Mouse (Mus musculus): ENCODE data around the gene Egfl7. TPM values are rescaled to one million over a fixed set of nuclear protein-coding genes. Genes with fewer than 3 reads are reported as not detected.

The Egfl7 gene
- polyA plus RNA-seq, 1 experiment from 2014 or later = 54.3 TPM

DNA sequence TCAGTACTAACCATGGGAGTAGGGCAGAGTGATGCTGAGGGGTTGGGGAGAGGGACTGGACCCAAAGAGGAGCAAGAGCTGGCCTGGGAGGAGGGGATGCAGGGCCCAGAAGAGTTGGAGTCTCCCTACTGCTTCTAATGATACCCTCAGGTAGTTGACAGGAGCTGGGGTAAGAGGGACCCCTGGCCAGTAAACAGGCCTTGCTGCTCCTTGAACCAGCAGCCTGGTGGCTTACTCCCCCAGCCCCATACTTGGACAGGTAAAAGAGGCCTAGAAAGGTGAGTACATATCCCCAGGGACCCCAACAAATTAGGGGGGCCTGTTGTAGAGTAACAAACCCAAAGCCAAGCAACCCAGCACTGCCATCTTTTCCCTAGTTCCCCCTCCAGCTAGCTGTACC, 29.0 kb downstream of the Egfl7 start:
- Histone ChIP-seq H3K9me3 (replicated peaks; ENCODE audit: control insufficient read depth, low read length) (no peaks in the 10 kb centered on the region), H3K4me2 (ENCODE audit: low read depth, low read length) (no peak overlapping the region), H3K36me3 (replicated peaks; ENCODE audit: control insufficient read depth, insufficient read depth, low read depth, low read length) (no peaks in the 10 kb centered on the region), H3K4me3 (ENCODE audit: low read depth, low read length) (no peak overlapping the region), H3K9ac (replicated peaks; ENCODE audit: low read length) (no peak overlapping the region), H3K27ac (replicated peaks; ENCODE audit: low read depth, low read length) (no peak overlapping the region), H3K27me3 (ENCODE audit: control insufficient read depth, insufficient read depth, low read length) (no peaks in the 10 kb centered on the region; the same call in 1 of the 2 replicates), H3K4me1 (ENCODE audit: control insufficient read depth, insufficient read depth, low read length) (no peaks in the 10 kb centered on the region; the same call in 1 of the 2 replicates)
- DNase-seq (ENCODE audit: low spot score) (no peak), ATAC-seq (replicated peaks; ENCODE audit: insufficient number of reproducible peaks, low FRiP score, low TSS enrichment, low read depth) (no peak)

DNA sequence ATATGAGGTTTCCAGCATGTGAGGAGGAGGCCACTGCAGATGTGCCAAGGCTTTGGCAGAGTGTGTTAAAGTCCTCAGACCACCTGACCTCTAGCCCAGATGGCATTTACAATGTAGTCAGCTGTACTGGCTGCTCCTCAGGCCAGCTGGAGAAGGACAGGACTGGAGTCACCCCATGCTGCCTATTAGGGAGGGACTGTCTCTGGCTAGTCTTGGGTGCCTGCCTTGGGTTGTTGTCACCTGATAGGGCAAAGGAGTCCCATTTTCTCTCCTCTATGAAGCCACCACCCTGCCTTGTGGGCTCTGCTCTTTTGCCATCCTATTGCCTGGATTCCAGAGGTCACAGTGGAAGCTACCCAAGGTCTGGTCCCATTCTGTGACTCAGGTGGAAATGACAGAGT, 29.4 kb downstream of the Egfl7 start:
- H3K4me1 ChIP-seq (ENCODE audit: control insufficient read depth, insufficient read depth, low read length) = no peaks in the 10 kb centered on the region; the same call in 1 of the 2 replicates
- no peak overlapping the region for H3K4me2 ChIP-seq (ENCODE audit: low read depth, low read length)
- no peak for DNase-seq (ENCODE audit: low spot score)
- no peak overlapping the region for H3K4me3 ChIP-seq (ENCODE audit: low read depth, low read length)
- H3K27me3 ChIP-seq (ENCODE audit: control insufficient read depth, insufficient read depth, low read length) = no peaks in the 10 kb centered on the region; the same call in 1 of the 2 replicates
- no peaks in the 10 kb centered on the region for H3K36me3 ChIP-seq (replicated peaks; ENCODE audit: control insufficient read depth, insufficient read depth, low read depth, low read length)
- no peak overlapping the region for H3K9ac ChIP-seq (replicated peaks; ENCODE audit: low read length)
- no peaks in the 10 kb centered on the region for H3K9me3 ChIP-seq (replicated peaks; ENCODE audit: control insufficient read depth, low read length)
- ATAC-seq (replicated peaks; ENCODE audit: insufficient number of reproducible peaks, low FRiP score, low TSS enrichment, low read depth) = no peak
- H3K27ac ChIP-seq (replicated peaks; ENCODE audit: low read depth, low read length) = no peak overlapping the region

DNA sequence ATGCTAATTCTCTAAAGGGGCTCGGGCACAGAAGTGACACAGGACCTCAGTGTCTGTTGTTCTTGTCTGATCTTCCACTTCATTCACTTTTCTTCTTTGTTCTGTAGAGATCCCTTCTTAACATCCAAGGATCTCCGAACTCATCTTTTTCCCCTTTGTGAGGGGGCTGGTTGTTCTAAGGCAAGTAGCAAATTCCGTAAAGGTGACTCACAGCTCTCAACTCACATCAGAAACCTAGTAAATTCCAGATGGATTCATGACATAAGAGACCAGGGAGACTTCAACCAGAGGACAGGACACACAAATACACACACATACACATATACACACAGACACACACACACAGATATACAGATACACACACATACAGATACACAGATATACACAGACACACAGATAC, 30.7 kb downstream of the Egfl7 start:
- Histone ChIP-seq H3K27me3 (ENCODE audit: control insufficient read depth, insufficient read depth, low read length) (no peaks in the 10 kb centered on the region), H3K9ac (replicated peaks; ENCODE audit: low read length) (no peak overlapping the region), H3K4me2 (ENCODE audit: low read depth, low read length) (no peak overlapping the region), H3K4me1 (ENCODE audit: control insufficient read depth, insufficient read depth, low read length) (no peaks in the 10 kb centered on the region), H3K36me3 (replicated peaks; ENCODE audit: control insufficient read depth, insufficient read depth, low read depth, low read length) (no peaks in the 10 kb centered on the region), H3K9me3 (replicated peaks; ENCODE audit: control insufficient read depth, low read length) (no peaks in the 10 kb centered on the region), H3K27ac (replicated peaks; ENCODE audit: low read depth, low read length) (no peak overlapping the region), H3K4me3 (ENCODE audit: low read depth, low read length) (no peak overlapping the region)
- WGBS = 71% methylated on average over 3 of the region's 3 CpGs
- DNase-seq (ENCODE audit: low spot score) = no peak
- no peak for ATAC-seq (replicated peaks; ENCODE audit: insufficient number of reproducible peaks, low FRiP score, low TSS enrichment, low read depth)

DNA sequence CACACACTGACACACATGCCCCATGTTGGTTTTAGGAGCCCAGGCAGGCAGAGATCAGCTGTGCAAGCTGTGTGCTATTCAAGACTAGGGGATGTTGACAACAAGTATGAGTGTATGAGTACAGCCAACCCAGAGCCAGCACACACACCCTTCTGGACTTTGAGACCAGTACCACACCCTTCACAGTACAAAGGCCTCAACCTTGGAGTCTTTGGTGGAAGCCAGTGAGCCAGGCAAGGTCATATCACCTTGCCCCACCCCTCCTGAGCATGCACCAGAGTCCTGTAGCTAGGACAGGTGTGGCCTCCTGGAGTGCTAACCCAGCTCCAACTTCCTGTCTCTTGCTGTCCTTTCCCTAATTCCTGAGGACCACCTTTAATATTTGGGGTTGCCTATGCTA, 31.2 kb downstream of the Egfl7 start:
- H3K27ac ChIP-seq (replicated peaks; ENCODE audit: low read depth, low read length) = no peak overlapping the region
- no peak overlapping the region for H3K9ac ChIP-seq (replicated peaks; ENCODE audit: low read length)
- H3K4me2 ChIP-seq (ENCODE audit: low read depth, low read length) = no peak overlapping the region
- no peaks in the 10 kb centered on the region for H3K36me3 ChIP-seq (replicated peaks; ENCODE audit: control insufficient read depth, insufficient read depth, low read depth, low read length)
- no peaks in the 10 kb centered on the region for H3K27me3 ChIP-seq (ENCODE audit: control insufficient read depth, insufficient read depth, low read length)
- no peaks in the 10 kb centered on the region for H3K4me1 ChIP-seq (ENCODE audit: control insufficient read depth, insufficient read depth, low read length)
- ATAC-seq (replicated peaks; ENCODE audit: insufficient number of reproducible peaks, low FRiP score, low TSS enrichment, low read depth) (no peak), DNase-seq (ENCODE audit: low spot score) (no peak)
- no peaks in the 10 kb centered on the region for H3K9me3 ChIP-seq (replicated peaks; ENCODE audit: control insufficient read depth, low read length)
- no peak overlapping the region for H3K4me3 ChIP-seq (ENCODE audit: low read depth, low read length)

DNA sequence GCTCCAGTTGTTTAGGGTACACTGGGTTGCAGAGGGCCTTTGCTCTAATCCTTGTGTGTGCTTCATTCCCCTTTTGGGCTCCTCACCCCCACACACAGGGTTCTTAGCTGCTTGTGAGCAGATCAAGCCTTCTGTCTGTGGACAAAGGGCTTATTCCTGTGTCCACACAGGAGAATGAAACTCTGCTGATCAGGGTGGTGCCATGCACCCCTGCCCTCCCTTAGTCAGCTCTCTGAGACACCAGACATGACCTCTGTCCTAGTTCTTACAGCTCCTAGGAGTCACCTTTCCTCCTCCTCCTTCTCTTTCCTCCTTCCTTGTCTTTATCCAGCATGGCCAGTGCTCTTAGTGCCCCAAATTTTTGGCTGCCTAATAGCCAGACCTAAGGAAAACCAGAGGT, 32.1 kb downstream of the Egfl7 start:
- H3K9me3 ChIP-seq (replicated peaks; ENCODE audit: control insufficient read depth, low read length) = no peaks in the 10 kb centered on the region
- H3K27me3 ChIP-seq (ENCODE audit: control insufficient read depth, insufficient read depth, low read length) = no peaks in the 10 kb centered on the region
- no peak for ATAC-seq (replicated peaks; ENCODE audit: insufficient number of reproducible peaks, low FRiP score, low TSS enrichment, low read depth)
- H3K9ac ChIP-seq (replicated peaks; ENCODE audit: low read length) = no peak overlapping the region
- H3K4me1 ChIP-seq (ENCODE audit: control insufficient read depth, insufficient read depth, low read length) = no peaks in the 10 kb centered on the region
- no peak for DNase-seq (ENCODE audit: low spot score)
- no peak overlapping the region for H3K27ac ChIP-seq (replicated peaks; ENCODE audit: low read depth, low read length)
- no peaks in the 10 kb centered on the region for H3K36me3 ChIP-seq (replicated peaks; ENCODE audit: control insufficient read depth, insufficient read depth, low read depth, low read length)
- H3K4me3 ChIP-seq (ENCODE audit: low read depth, low read length) = no peak overlapping the region
- no peak overlapping the region for H3K4me2 ChIP-seq (ENCODE audit: low read depth, low read length)

DNA sequence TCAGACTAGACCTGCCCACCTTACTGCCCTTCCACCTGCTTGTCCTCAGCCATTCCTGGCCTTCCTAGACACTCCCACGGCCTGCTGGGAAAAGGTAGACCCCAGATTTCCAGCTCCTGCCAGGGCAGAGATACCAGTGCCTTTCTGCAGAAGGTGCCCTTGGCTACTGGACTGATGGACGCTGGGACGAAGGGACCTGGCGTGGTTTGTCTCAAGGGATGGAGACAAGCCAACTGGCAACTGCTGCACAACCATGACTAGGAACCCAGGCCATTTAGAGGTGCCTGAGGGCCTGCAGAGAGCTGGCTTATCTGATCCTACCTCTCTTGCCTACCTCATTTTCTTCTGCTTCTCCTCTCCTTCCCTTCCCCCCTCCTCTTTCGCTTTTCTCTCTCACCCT, 35.1 kb downstream of the Egfl7 start:
- Histone ChIP-seq H3K4me3 (ENCODE audit: low read depth, low read length) (no peak overlapping the region), H3K9me3 (replicated peaks; ENCODE audit: control insufficient read depth, low read length) (no peaks in the 10 kb centered on the region), H3K27ac (replicated peaks; ENCODE audit: low read depth, low read length) (no peak overlapping the region), H3K4me1 (ENCODE audit: control insufficient read depth, insufficient read depth, low read length) (no peaks in the 10 kb centered on the region), H3K27me3 (ENCODE audit: control insufficient read depth, insufficient read depth, low read length) (no peaks in the 10 kb centered on the region), H3K36me3 (replicated peaks; ENCODE audit: control insufficient read depth, insufficient read depth, low read depth, low read length) (no peaks in the 10 kb centered on the region), H3K4me2 (ENCODE audit: low read depth, low read length) (no peak overlapping the region), H3K9ac (replicated peaks; ENCODE audit: low read length) (no peak overlapping the region)
- WGBS = 84% methylated on average over 5 of the region's 5 CpGs
- ATAC-seq (replicated peaks; ENCODE audit: insufficient number of reproducible peaks, low FRiP score, low TSS enrichment, low read depth) (no peak), DNase-seq (ENCODE audit: low spot score) (no peak)

DNA sequence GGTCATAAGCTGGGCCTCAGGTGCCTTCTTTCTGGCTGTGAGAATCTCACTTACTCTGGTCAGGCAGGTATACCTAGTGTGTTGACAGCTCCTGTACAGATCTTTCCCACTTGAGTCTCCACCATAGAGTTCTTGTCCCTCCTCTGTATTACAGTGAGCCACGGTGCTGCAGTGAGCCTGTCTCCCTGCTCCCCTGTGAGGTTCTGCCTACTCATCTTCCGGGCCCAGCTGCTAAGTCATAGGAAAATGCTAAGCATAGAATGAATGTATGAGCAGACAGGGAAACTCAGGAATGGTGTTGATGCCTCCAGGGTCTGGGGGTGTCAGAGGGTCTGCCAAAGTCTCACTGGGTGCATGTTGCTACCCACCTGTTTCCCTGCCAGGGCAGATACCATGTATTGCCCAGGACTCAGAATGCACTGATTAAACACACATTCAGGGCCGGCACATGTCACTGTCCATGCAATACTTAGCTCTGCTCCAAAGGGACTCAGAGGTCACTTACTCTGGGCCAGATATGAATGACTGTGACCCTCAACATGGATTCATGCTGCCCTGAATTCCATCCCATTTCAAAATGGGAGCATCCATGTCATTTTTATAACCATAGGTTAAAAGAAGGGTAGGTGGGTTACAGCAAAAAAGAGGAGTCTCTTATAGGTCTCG, 35.8 kb downstream of the Egfl7 start:
- 83% methylated on average over 4 of the region's 4 CpGs for WGBS
- no peak overlapping the region for H3K9ac ChIP-seq (replicated peaks; ENCODE audit: low read length)
- no peaks in the 10 kb centered on the region for H3K36me3 ChIP-seq (replicated peaks; ENCODE audit: control insufficient read depth, insufficient read depth, low read depth, low read length)
- H3K27ac ChIP-seq (replicated peaks; ENCODE audit: low read depth, low read length) = no peak overlapping the region
- no peak for ATAC-seq (replicated peaks; ENCODE audit: insufficient number of reproducible peaks, low FRiP score, low TSS enrichment, low read depth)
- no peaks in the 10 kb centered on the region for H3K4me1 ChIP-seq (ENCODE audit: control insufficient read depth, insufficient read depth, low read length)
- no peaks in the 10 kb centered on the region for H3K9me3 ChIP-seq (replicated peaks; ENCODE audit: control insufficient read depth, low read length)
- H3K27me3 ChIP-seq (ENCODE audit: control insufficient read depth, insufficient read depth, low read length) = no peaks in the 10 kb centered on the region
- no peak overlapping the region for H3K4me3 ChIP-seq (ENCODE audit: low read depth, low read length)
- DNase-seq (ENCODE audit: low spot score) = no peak
- H3K4me2 ChIP-seq (ENCODE audit: low read depth, low read length) = no peak overlapping the region

DNA sequence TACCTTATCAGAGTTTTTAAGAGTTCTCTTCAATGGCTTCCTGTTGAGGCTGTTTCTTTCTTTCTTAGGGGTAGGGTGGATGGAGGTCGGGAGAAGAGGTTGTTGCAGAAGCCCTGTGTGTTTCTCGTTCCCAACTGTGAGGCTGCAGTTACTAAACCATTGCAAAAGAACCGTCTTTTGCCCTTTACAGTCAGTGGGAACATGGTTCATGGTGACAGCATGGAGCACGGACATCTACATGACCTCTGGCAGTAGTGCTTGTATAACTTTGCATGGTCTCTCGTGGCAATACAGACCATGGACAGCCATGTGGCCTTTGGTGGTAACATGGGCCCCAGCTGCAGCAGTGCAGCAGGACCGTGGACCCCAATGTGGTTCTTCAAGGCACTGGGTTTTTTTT, 37.5 kb downstream of the Egfl7 start:
- Histone ChIP-seq H3K9me3 (replicated peaks; ENCODE audit: control insufficient read depth, low read length) (no peaks in the 10 kb centered on the region), H3K36me3 (replicated peaks; ENCODE audit: control insufficient read depth, insufficient read depth, low read depth, low read length) (no peaks in the 10 kb centered on the region), H3K4me3 (ENCODE audit: low read depth, low read length) (no peak overlapping the region), H3K4me1 (ENCODE audit: control insufficient read depth, insufficient read depth, low read length) (no peaks in the 10 kb centered on the region), H3K4me2 (ENCODE audit: low read depth, low read length) (no peak overlapping the region), H3K9ac (replicated peaks; ENCODE audit: low read length) (no peak overlapping the region), H3K27me3 (ENCODE audit: control insufficient read depth, insufficient read depth, low read length) (no peaks in the 10 kb centered on the region), H3K27ac (replicated peaks; ENCODE audit: low read depth, low read length) (no peak overlapping the region)
- no peak for ATAC-seq (replicated peaks; ENCODE audit: insufficient number of reproducible peaks, low FRiP score, low TSS enrichment, low read depth)
- DNase-seq (ENCODE audit: low spot score) = no peak
- 76% methylated on average over 6 of the region's 6 CpGs for WGBS
